Mouse (Mus musculus) ovary, postnatal 10 days (tissue): ENCODE data around the gene Myh14.

Experiments
- DNase-seq: peaks from one replicate; pipeline ENCODE4 v3.0.0; 2022; ENCODE audit warnings: low spot score

Gene Myh14

GRCm38 (mm10) chr7:44669103-44669502, 1.5 kb downstream of the Myh14 start:
- DNase-seq, result no peak

- DNase-seq, result no peak
Measured at GRCm38 (mm10) chr7:44667996-44668738, 2.5 kb downstream of the Myh14 start.

DNA sequence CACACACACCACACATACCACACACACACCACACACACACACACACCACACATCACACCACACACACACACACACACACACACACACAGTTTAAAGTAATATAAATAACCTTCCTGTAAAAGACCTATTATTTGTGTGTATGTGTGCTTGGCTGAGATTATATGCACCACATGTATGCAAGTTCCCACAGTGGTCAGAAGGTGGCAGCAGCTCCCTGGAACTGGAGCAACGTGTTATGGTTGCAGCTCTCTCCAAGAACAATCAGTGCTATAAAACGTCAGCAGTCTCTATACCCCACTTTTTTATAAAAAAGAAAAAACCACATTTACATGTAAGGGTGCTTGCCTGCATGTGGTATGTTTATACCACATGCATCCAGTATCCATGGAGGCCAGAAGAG, 4.2 kb downstream of the Myh14 start:
- no peak for DNase-seq

GRCm38 (mm10) chr7:44664731-44665130, 5.9 kb downstream of the Myh14 start:
- DNase-seq, result no peak

- no peak for DNase-seq
Measured at GRCm38 (mm10) chr7:44663546-44663945, 7.1 kb downstream of the Myh14 start.

DNA sequence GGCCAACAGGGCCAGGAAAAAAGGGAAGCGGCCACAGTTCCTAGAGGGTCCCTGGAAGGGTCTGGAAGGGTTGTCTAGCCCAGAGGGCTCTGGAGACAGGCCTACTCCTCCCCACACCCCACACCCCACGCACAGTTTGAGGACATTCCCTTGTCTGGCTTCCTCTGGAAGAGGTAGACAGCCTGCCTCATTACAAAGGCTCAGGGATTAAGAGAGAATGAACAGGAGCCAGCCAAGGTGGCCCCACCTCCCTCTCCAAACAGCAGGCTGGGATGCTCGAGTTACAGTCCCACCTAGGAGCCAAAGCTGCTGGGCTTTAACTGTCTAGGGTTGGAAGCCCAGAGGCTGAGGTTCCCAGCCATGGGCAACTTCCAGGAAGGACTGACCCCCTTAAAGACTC, 8.1 kb downstream of the Myh14 start:
- no peak for DNase-seq

- no peak for DNase-seq
Measured at GRCm38 (mm10) chr7:44662168-44662567, 8.5 kb downstream of the Myh14 start.

- no peak for DNase-seq
Measured at GRCm38 (mm10) chr7:44661219-44661618, 9.4 kb downstream of the Myh14 start.

DNA sequence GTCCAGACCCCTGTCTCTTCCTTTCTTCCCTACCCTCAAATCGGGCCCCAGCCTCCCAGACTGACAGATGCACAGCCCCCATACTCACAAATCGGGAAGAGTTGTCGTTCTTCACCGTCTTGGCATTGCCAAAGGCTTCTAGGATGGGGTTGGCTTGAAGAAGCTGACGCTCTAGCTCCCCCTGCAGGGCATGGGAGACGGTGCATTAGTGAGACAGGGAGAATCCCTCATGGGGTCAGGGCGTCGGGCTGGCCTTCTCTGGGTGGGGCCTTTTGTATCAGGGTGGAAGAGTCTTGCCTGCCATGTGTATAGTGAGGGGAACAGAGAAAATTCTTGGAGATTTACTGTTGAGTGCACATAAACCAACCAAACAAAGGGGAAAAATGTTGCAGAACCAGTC, 15.1 kb downstream of the Myh14 start:
- DNase-seq, result no peak

GRCm38 (mm10) chr7:44653773-44654172, 16.9 kb downstream of the Myh14 start:
- DNase-seq, result no peak

DNA sequence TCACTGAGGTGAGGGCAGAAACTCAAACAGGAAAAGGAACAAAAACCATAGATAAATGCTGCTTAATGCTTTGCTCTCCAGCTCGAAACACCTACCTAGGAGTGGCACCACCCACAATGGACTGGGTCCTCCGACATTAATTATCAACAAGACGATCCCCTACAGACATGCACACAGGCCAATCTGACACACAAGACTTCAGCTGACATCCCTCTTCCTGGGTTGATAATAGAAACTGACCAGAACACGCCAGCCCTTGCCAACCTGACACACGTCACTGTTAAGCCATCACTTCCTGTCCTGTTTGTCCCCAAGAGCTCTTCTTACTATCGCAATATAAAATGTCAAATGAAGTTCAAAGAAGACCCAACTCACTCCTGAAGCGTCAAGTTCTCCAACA, 19.2 kb downstream of the Myh14 start:
- no peak for DNase-seq

DNA sequence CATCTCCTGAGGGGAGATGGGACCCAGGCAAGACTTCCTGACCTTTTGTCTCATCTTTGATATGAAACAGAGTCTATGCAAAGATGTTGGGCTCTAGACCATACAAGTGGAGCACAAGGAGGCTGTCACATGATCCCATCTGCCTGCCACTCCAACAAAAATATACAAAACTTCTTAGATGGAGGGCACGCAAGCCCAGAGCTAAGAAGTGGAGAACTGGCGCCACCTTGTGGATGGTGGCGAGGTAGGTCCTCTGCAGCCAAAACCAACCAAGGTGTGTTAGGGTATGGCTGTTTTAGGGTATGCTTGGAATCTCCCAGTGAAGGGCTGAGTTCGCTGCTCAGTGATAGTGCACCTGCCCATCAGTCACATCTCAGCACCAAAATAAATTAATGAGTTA, 20.7 kb downstream of the Myh14 start:
- no peak for DNase-seq

DNA sequence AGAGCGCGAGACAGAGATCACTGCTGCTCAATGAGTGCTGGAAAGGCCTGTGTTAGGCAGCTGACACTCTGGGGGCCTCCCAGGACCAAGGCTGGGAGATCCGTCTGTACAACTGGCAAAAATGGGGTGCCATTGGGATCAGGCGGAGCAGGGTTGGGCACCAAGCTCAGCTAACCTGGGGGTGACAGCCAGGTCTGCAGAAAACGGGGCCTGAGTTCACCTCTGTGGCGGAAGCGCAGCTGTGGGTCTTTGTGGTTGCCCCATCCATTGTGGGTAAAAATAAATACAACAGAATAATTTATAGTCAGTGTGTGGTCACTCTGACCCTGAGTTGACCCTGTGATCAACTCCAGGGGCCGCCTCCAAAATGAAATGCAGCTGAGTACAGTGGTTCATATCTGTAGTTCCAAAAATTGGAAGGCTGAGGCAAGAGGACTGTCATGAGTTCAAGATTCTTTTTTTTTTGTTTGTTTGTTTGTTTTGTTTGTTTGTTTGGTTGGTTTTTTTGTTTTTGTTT, 21.5 kb downstream of the Myh14 start:
- no peak for DNase-seq

DNA sequence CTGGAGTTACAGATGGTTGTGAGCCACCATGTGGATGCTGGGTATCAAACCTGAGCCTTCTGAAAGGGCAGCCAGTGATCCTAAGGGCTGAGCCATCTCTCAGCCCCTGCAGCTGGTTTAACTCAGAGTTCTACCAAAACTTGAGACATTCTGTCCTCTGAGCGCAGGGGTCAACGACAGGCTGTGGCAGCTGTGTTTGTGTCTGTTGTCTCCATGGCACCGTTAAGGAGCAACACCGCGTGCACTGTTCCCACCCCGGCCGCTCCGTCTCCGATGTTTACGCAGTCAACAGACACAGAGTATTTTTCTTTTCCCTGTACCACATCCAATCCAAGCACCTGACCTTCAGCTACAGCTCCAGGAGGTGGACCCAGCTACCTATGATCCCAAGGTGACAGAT, 22.9 kb downstream of the Myh14 start:
- DNase-seq, result no peak

- no peak for DNase-seq
Measured at GRCm38 (mm10) chr7:44647042-44647724, 23.5 kb downstream of the Myh14 start.

GRCm38 (mm10) chr7:44645951-44646350, 24.7 kb downstream of the Myh14 start:
- no peak for DNase-seq

GRCm38 (mm10) chr7:44645256-44645655, 25.4 kb downstream of the Myh14 start:
- DNase-seq, result no peak

GRCm38 (mm10) chr7:44641887-44642286, 28.8 kb downstream of the Myh14 start:
- DNase-seq, result no peak

DNA sequence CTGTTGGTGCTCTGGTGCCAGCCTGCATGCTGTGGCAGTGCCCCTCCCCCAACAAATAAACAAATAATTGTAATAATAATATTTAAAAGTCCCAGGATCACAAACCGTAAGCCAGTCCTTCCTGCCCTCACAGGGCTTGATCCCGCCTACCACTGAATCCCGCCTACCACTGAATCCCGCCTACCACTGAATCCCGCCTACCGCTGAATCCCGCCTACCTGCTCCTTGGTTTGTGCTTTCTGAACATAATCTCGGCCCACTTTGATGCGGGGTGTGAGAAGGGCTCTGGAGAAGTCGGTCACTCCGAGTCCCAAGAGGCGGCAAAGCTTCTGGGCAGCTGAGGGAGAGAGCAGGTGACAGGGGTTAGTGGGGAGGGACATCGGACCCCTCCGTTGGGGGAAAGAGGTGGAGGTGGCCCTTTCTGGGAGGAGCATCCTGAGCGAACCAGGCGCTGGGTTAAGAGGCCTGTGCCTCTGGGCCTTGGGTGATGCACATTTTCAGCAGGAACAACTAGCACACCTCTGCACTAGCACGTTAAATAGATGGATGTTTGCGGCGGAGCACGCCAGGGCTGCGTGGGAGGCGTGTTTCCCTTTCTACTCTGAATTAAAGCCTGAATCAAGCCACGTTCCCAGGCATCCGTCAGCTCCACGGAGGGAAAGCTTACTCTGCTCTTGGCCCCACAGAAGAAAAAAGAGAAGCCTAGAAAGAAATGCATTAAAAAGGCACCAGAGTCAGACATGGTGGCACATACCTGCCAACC, 29.6 kb downstream of the Myh14 start:
- DNase-seq, result no peak

GRCm38 (mm10) chr7:44638663-44639062, 32.0 kb downstream of the Myh14 start:
- no peak for DNase-seq

- no peak for DNase-seq
Measured at GRCm38 (mm10) chr7:44636684-44637083, 34.0 kb downstream of the Myh14 start.

GRCm38 (mm10) chr7:44633407-44633806, 37.2 kb downstream of the Myh14 start:
- DNase-seq, result no peak

- DNase-seq, result no peak
Measured at GRCm38 (mm10) chr7:44632676-44633075, 38.0 kb downstream of the Myh14 start.
